Mouse (Mus musculus): ENCODE data around the gene Ccdc13. TPM values are rescaled to one million over a fixed set of nuclear protein-coding genes. Genes with fewer than 3 reads are reported as not detected.

The Ccdc13 gene
- total and polyA plus RNA-seq, 3 experiments: 0.25 TPM; not detected in 2

DNA sequence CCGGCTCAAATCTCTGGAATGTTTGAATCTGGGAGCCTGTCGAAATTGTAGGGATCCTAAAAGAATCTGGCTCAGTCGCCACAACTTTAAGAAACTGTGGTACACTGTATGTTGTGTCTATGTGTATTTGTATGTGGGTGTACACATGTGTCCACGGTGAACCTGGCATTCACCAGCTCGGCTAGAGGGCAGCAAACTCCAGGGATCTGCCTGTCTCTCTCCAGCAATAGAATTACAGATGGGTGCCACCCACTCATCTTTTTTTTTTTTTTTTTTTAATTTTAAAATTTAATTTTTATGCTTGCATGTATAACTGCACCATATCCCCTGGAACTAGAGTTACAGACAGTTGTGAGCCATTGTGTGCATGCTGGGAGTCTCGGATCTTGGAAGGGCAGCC is 42.0 kb upstream of the Ccdc13 start:
- peak; percentile 69 for TF ChIP-seq RAD21 (IDR thresholded peaks at IDR 0.05; ENCODE audit: low read depth, low read length)
- no peak for TF ChIP-seq TBP (conservative IDR thresholded peaks at IDR 0.05; ENCODE audit: low read depth, low read length)
- no peak for TF ChIP-seq POLR2A (IDR thresholded peaks at IDR 0.05; ENCODE audit: low read depth, low read length)
- 0 out of 2 replicates have a peak, but pooled peaks have one; percentile 2 for TF ChIP-seq ZC3H11A (IDR thresholded peaks at IDR 0.05; ENCODE audit: low read depth, low read length)
- TF ChIP-seq CTCF (conservative IDR thresholded peaks at IDR 0.05 in 1 of 2, IDR thresholded peaks at IDR 0.05 in 1 of 2; ENCODE audit: low read depth in 2 of 2, low read length in 2 of 2): peak in 1 of 2 experiments; percentile 68; a peak in 2 of 4 replicates
- peak; percentile 82 for TF ChIP-seq ZNF384 (IDR thresholded peaks at IDR 0.05; ENCODE audit: low read depth, low read length)
- 0 out of 2 replicates have a peak, but pooled peaks have one; percentile 3 for TF ChIP-seq MXI1 (IDR thresholded peaks at IDR 0.05; ENCODE audit: low read depth, low read length)
- peak; percentile 63 for TF ChIP-seq SMC3 (IDR thresholded peaks at IDR 0.05; ENCODE audit: low read depth, low read length)
- no peak for TF ChIP-seq JUN (IDR thresholded peaks at IDR 0.05; ENCODE audit: insufficient read depth, low read depth, low read length)
- TF ChIP-seq PAX5 (IDR thresholded peaks at IDR 0.05; ENCODE audit: low read length): no peak
- Histone ChIP-seq H3K36me3 (replicated peaks in 1 of 2; ENCODE audit: control insufficient read depth in 1 of 2, insufficient read depth in 1 of 2, low read length in 1 of 2) (no peaks in the 10 kb centered on the region), H3K9ac (ENCODE audit: insufficient read depth, low read depth) (no peak overlapping the region), H3K27me3 (replicated peaks) (peaks cover 2% of the 10 kb centered on the region), H3K9me3 (replicated peaks; ENCODE audit: low read length) (no peaks in the 10 kb centered on the region), H3K4me1 (ENCODE audit: control insufficient read depth in 1 of 2, insufficient read depth in 2 of 2) (peaks cover 0 to 8% of the 10 kb centered on the region in 2 experiments; a peak in 1 of 4 replicates), H3K79me2 (replicated peaks; ENCODE audit: control insufficient read depth, extremely low read depth, insufficient read depth, poor library complexity, severe bottlenecking) (no peaks in the 10 kb centered on the region), H3K4me2 (ENCODE audit: insufficient read depth, low read depth, poor library complexity, severe bottlenecking) (0 out of 2 replicates have a peak overlapping the region, but pooled peaks have one; percentile 8), H3K27ac (ENCODE audit: insufficient read depth, low read depth) (no peak overlapping the region), H3K4me3 (replicated peaks in 1 of 3; ENCODE audit: low read depth in 2 of 3, low read length in 2 of 3, poor library complexity in 1 of 3) (no peak overlapping the region)
- in situ Hi-C loops (cut with MboI; ENCODE audit: low pct_ligation_motif_present, low pct_unique_long_range_greater_than_20kb, low sequenced_read_pairs): no loop called here
- no peak for DNase-seq (ENCODE audit: extremely low read depth)
- dilution Hi-C loops (cut with MboI; ENCODE audit: extremely low pct_ligation_motif_present, extremely low pct_unique_long_range_greater_than_20kb, low sequenced_read_pairs): no loop called here

DNA sequence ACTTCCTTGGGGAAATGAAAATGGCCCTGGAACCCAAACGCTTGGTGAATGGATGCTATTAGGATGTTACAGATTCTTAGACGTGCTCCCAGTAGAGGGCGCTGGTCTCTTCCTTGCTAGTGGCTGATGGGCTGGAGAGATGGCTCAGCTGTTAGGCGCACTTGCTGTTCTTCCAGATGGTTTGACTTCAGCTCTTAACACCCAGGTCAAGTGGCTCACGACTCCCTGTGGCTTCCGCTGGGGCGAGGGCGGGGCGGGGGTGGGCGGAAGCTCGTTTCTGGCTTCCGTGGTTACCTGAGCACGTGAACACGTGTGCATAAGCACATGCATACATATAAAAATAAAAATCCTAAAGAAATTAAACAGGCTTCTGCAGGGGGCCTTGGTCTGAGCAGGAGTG is 41.6 kb upstream of the Ccdc13 start:
- Histone ChIP-seq H3K4me3 (replicated peaks in 1 of 3; ENCODE audit: low read depth in 2 of 3, low read length in 2 of 3, poor library complexity in 1 of 3) (no peak overlapping the region), H3K9ac (ENCODE audit: insufficient read depth, low read depth) (no peak overlapping the region)
- in situ Hi-C loops (cut with MboI; ENCODE audit: low pct_ligation_motif_present, low pct_unique_long_range_greater_than_20kb, low sequenced_read_pairs): no loop called here
- TF ChIP-seq IRF4 (IDR thresholded peaks at IDR 0.05; ENCODE audit: low read depth, low read length) (peak; percentile 28; the same call in 1 of the 2 replicates), JUND (conservative IDR thresholded peaks at IDR 0.05; ENCODE audit: low read depth, low read length) (no peak), RAD21 (IDR thresholded peaks at IDR 0.05; ENCODE audit: low read depth, low read length) (peak; percentile 83), KAT2A (IDR thresholded peaks at IDR 0.05; ENCODE audit: insufficient replicate concordance, low read length) (no peak), MEF2A (IDR thresholded peaks at IDR 0.05; ENCODE audit: borderline replicate concordance, low read depth, low read length) (peak; percentile 50; the same call in 1 of the 2 replicates), ETS1 (conservative IDR thresholded peaks at IDR 0.05; ENCODE audit: low read depth, low read length) (peak; percentile 70), BHLHE40 (IDR thresholded peaks at IDR 0.05; ENCODE audit: low read depth, low read length) (peak; percentile 99), ZC3H11A (IDR thresholded peaks at IDR 0.05; ENCODE audit: low read depth, low read length) (peak; percentile 76), MAFK (IDR thresholded peaks at IDR 0.05; ENCODE audit: insufficient replicate concordance, low read length) (no peak), NELFE (IDR thresholded peaks at IDR 0.05; ENCODE audit: low read depth, low read length) (no peak), GABPA (IDR thresholded peaks at IDR 0.05; ENCODE audit: insufficient replicate concordance, low read depth, low read length) (no peak), NRF1 (IDR thresholded peaks at IDR 0.05; ENCODE audit: low read depth, low read length) (no peak), SMC3 (IDR thresholded peaks at IDR 0.05; ENCODE audit: low read depth, low read length) (peak; percentile 94), POLR2A (IDR thresholded peaks at IDR 0.05; ENCODE audit: low read depth, low read length) (no peak), E2F4 (IDR thresholded peaks at IDR 0.05; ENCODE audit: insufficient replicate concordance, low read depth, low read length) (0 out of 2 replicates have a peak, but pooled peaks have one; percentile 17), HCFC1 (IDR thresholded peaks at IDR 0.05; ENCODE audit: low read depth, low read length) (peak; percentile 49; the same call in 1 of the 2 replicates), MAZ (IDR thresholded peaks at IDR 0.05; ENCODE audit: low read depth, low read length) (peak; percentile 63), SIN3A (IDR thresholded peaks at IDR 0.05; ENCODE audit: low read length) (peak; percentile 69), USF2 (conservative IDR thresholded peaks at IDR 0.05; ENCODE audit: low read depth, low read length) (no peak), ZMIZ1 (IDR thresholded peaks at IDR 0.05; ENCODE audit: low read depth, low read length) (no peak), CHD2 (IDR thresholded peaks at IDR 0.05; ENCODE audit: low read length) (no peak), USF1 (IDR thresholded peaks at IDR 0.05; ENCODE audit: low read depth, low read length) (peak; percentile 15; the same call in 1 of the 2 replicates), ZKSCAN1 (IDR thresholded peaks at IDR 0.05; ENCODE audit: borderline replicate concordance, low read depth, low read length) (no peak), MYC (IDR thresholded peaks at IDR 0.05; ENCODE audit: low read depth, low read length) (peak; percentile 59), RCOR1 (conservative IDR thresholded peaks at IDR 0.05; ENCODE audit: low read depth, low read length) (no peak), PAX5 (IDR thresholded peaks at IDR 0.05; ENCODE audit: low read length) (no peak), MAX (IDR thresholded peaks at IDR 0.05; ENCODE audit: low read length) (peak; percentile 92)

More for the DNA sequence above, 41.6 kb upstream of the Ccdc13 start:
- Histone ChIP-seq H3K79me2 (replicated peaks; ENCODE audit: control insufficient read depth, extremely low read depth, insufficient read depth, poor library complexity, severe bottlenecking) (no peaks in the 10 kb centered on the region), H3K4me1 (ENCODE audit: control insufficient read depth in 1 of 2, insufficient read depth in 2 of 2) (peaks cover 0 to 8% of the 10 kb centered on the region in 2 experiments; a peak in 1 of 4 replicates), H3K36me3 (replicated peaks in 1 of 2; ENCODE audit: control insufficient read depth in 1 of 2, insufficient read depth in 1 of 2, low read length in 1 of 2) (no peaks in the 10 kb centered on the region), H3K27me3 (replicated peaks) (peaks cover 2% of the 10 kb centered on the region), H3K4me2 (ENCODE audit: insufficient read depth, low read depth, poor library complexity, severe bottlenecking) (0 out of 2 replicates have a peak overlapping the region, but pooled peaks have one; percentile 8), H3K27ac (ENCODE audit: insufficient read depth, low read depth) (no peak overlapping the region), H3K9me3 (replicated peaks; ENCODE audit: low read length) (no peaks in the 10 kb centered on the region)
- peak; percentile 89 for DNase-seq (ENCODE audit: extremely low read depth)
- dilution Hi-C loops (cut with MboI; ENCODE audit: extremely low pct_ligation_motif_present, extremely low pct_unique_long_range_greater_than_20kb, low sequenced_read_pairs): no loop called here
